ENCODE assay signal across 8 mouse cellular contexts in genomic region chr2:167532131-167532530, GRCm38 (mm10). TPM values are rescaled to one million over a fixed set of nuclear protein-coding genes. Genes with fewer than 3 reads are reported as not detected.
DNase-seq lines count a peak whose midpoint lies in the region; ATAC-seq and TF ChIP-seq lines count a peak whose summit lies in the region.
"Had no signal": no experiment of that assay in that cellular context is flagged by ENCODE, and none has a peak within 500 bp of the region (broad histone marks: within the 10 kb centered on the region; RNA-seq: fewer than 3 reads in every experiment).

No protein-coding gene starts in this region.

- no peaks in the 10 kb centered on the region; the same call in 1 of the 2 replicates for H3K4me1 ChIP-seq in intestine, embryonic 16.5 days (ENCODE audit: control insufficient read depth, insufficient read depth, low read length)
- peaks cover 5% of the 10 kb centered on the region; the same call in 1 of the 2 replicates for H3K4me1 ChIP-seq in olfactory bulb, adult 2 months (ENCODE audit: control insufficient read depth, insufficient read depth, low read length)

- no peaks in the 10 kb centered on the region for H3K79me2 ChIP-seq in C2C12 (ENCODE audit: control insufficient read depth, insufficient read depth)

- H3K27ac ChIP-seq in intestine, embryonic 16.5 days (ENCODE audit: low read length): no peak overlapping the region
- no peak overlapping the region for H3K27ac ChIP-seq in olfactory bulb, adult 2 months (ENCODE audit: insufficient read depth, low read depth, low read length)
- H3K27ac ChIP-seq: neural tube, embryonic 13.5 days had no signal

- 0 out of 2 replicates have a peak overlapping the region, but pooled peaks have one; percentile 3 for H3K9ac ChIP-seq in intestine, embryonic 16.5 days (ENCODE audit: low read depth, low read length)
- H3K9ac ChIP-seq: neural tube, embryonic 13.5 days had no signal

- 21% methylated on average over 13 of the region's 13 CpGs for WGBS in intestine, embryonic 16.5 days
- 21% methylated on average over 13 of the region's 13 CpGs for WGBS in olfactory bulb, adult 2 months

- no peak for ATAC-seq in intestine, embryonic 16.5 days

- DNase-seq in kidney, adult 9 months: peak; percentile 44
- DNase-seq in kidney, adult 11 months: no peak
- DNase-seq in 3T3-L1 (ENCODE audit: low read depth, low spot score): peak; percentile 68
- DNase-seq in embryo, embryonic 10 days (ENCODE audit: low spot score): peak; percentile 77

- no peak overlapping the region for H3ac ChIP-seq in C2C12 (ENCODE audit: control insufficient read depth, insufficient read length, low read depth)

- no peaks in the 10 kb centered on the region for H3K36me3 ChIP-seq in C2C12 (ENCODE audit: control insufficient read depth, insufficient read depth)
- H3K36me3 ChIP-seq in intestine, embryonic 16.5 days (ENCODE audit: control insufficient read depth, insufficient read depth, low read length): no peaks in the 10 kb centered on the region
- H3K36me3 ChIP-seq: neural tube, embryonic 13.5 days had no signal

- H3K4me3 ChIP-seq in C2C12 (ENCODE audit: insufficient read depth, poor library complexity, severe bottlenecking): no peak overlapping the region
- H3K4me3 ChIP-seq in intestine, embryonic 16.5 days (ENCODE audit: low read length): no peak overlapping the region
- no peak overlapping the region for H3K4me3 ChIP-seq in olfactory bulb, adult 2 months (ENCODE audit: insufficient read depth, low read depth, low read length)
- H3K4me3 ChIP-seq: neural tube, embryonic 13.5 days had no signal

- no peaks in the 10 kb centered on the region for H3K9me3 ChIP-seq in intestine, embryonic 16.5 days (ENCODE audit: control insufficient read depth, low read length)
- H3K9me3 ChIP-seq: neural tube, embryonic 13.5 days had no signal

- no peak overlapping the region for H3K4me2 ChIP-seq in intestine, embryonic 16.5 days (ENCODE audit: low read depth, low read length)
- H3K4me2 ChIP-seq: neural tube, embryonic 13.5 days had no signal

- no peak for TF ChIP-seq POLR2A in olfactory bulb, adult 2 months (IDR thresholded peaks at IDR 0.05; ENCODE audit: insufficient read depth, low read depth, low read length)

- no peaks in the 10 kb centered on the region for H3K27me3 ChIP-seq in C2C12 (ENCODE audit: control insufficient read depth, insufficient read depth, insufficient read length)
- H3K27me3 ChIP-seq in intestine, embryonic 16.5 days (replicated peaks; ENCODE audit: control insufficient read depth, insufficient read depth, low read length): 0 out of 2 replicates have a peak, but pooled peaks cover 1% of the 10 kb centered on the region

- H3K79me3 ChIP-seq in C2C12 (ENCODE audit: low read depth): no peaks in the 10 kb centered on the region

- TF ChIP-seq CTCF in C2C12 (IDR thresholded peaks at IDR 0.05; ENCODE audit: control insufficient read depth, insufficient read depth, insufficient read length): peak; percentile 82
- TF ChIP-seq CTCF in olfactory bulb, adult 2 months (IDR thresholded peaks at IDR 0.05; ENCODE audit: insufficient read depth, low read depth, low read length): peak; percentile 95

TF ChIP-seq in C2C12, 6 proteins besides CTCF, POLR2A, EP300 and RAD21:
- TF ChIP-seq MYOD1 (IDR thresholded peaks at IDR 0.05; ENCODE audit: control insufficient read depth, insufficient read length, low read depth) (no peak), CEBPB (IDR thresholded peaks at IDR 0.05; ENCODE audit: low read depth) (no peak), MYOG (IDR thresholded peaks at IDR 0.05; ENCODE audit: control insufficient read depth, extremely low read depth, insufficient read length) (no peak), FOSL1 (IDR thresholded peaks at IDR 0.05; ENCODE audit: insufficient read depth, low read length, poor library complexity, severe bottlenecking) (no peak), USF1 (IDR thresholded peaks at IDR 0.05; ENCODE audit: low read depth) (no peak), MAX (IDR thresholded peaks at IDR 0.05) (no peak)
TF ChIP-seq in C2C12: peak in this region for 0.

RNA-seq across cellular contexts. Expression of gene Snai1, which starts 5.9 kb away (rescaled TPM):
- polyA plus RNA-seq in C2C12 (2012; fragmentation: generic; extraction: Trizol): 48.1 TPM
- polyA plus RNA-seq in intestine, embryonic 16.5 days (2015; fragmentation: Nextera tagmentation; extraction: Ambion mirVana): 15.6 TPM in 2 replicates
- polyA plus RNA-seq in olfactory bulb, adult 2 months (2012; ENCODE audit: insufficient read depth, insufficient read length, low replicate concordance, missing spikeins): not detected in 2 replicates

RNA-seq across cellular contexts. Expression of gene Spata2, which starts 39.4 kb away (rescaled TPM):
- 10.4 TPM for polyA plus RNA-seq in C2C12 (2012; fragmentation: generic; extraction: Trizol)
- 14.2 and 15.4 TPM in 2 replicates for polyA plus RNA-seq in intestine, embryonic 16.5 days (2015; fragmentation: Nextera tagmentation; extraction: Ambion mirVana)
- polyA plus RNA-seq in olfactory bulb, adult 2 months (2012; ENCODE audit: insufficient read depth, insufficient read length, low replicate concordance, missing spikeins): not detected in 2 replicates

RNA-seq across cellular contexts. Expression of gene Rnf114, which starts 39.7 kb away (rescaled TPM):
- 35.4 TPM for polyA plus RNA-seq in C2C12 (2012; fragmentation: generic; extraction: Trizol)
- 75.7 and 76.5 TPM in 2 replicates for polyA plus RNA-seq in intestine, embryonic 16.5 days (2015; fragmentation: Nextera tagmentation; extraction: Ambion mirVana)
- not detected in 2 replicates for polyA plus RNA-seq in olfactory bulb, adult 2 months (2012; ENCODE audit: insufficient read depth, insufficient read length, low replicate concordance, missing spikeins)

Comparison
In these comparisons a context has a peak if more than half of its experiments do, and no peak if none do; other contexts are left out.
1. RNA of gene Snai1, which starts 5.9 kb away (polyA plus RNA-seq): 48.1 TPM in C2C12 (single experiment) and 15.6 TPM in intestine, embryonic 16.5 days; not detected in olfactory bulb, adult 2 months; every median in the first group is over 10 times any median in the second.
2. RNA of gene Spata2, which starts 39.4 kb away (polyA plus RNA-seq): 14.2 to 15.4 TPM in intestine, embryonic 16.5 days and 10.4 TPM in C2C12 (single experiment); not detected in olfactory bulb, adult 2 months; every median in the first group is over 10 times any median in the second.